Mouse (Mus musculus) brain, embryonic 14.5 days (tissue): ENCODE results near the gene Tmem200b.

Experiments
- CTCF ChIP-seq: fragments of 200-500 bp; IDR thresholded peaks from 2 replicates; pipeline ENCODE4 v1.5.1; 2012; ENCODE audit warnings: inconsistent platforms, mild to moderate bottlenecking, moderate library complexity, borderline replicate concordance; ENCODE audit not compliant: insufficient read depth, insufficient read length; ENCODE audit errors: extremely low read depth
- POLR2A ChIP-seq: fragments of 200-500 bp; IDR thresholded peaks from 2 replicates; pipeline ENCODE4 v1.6.1; 2012; ENCODE audit warnings: mild to moderate bottlenecking, inconsistent platforms, borderline replicate concordance; ENCODE audit not compliant: poor library complexity, insufficient read depth, insufficient read length, severe bottlenecking; ENCODE audit errors: extremely low read depth

DNA sequence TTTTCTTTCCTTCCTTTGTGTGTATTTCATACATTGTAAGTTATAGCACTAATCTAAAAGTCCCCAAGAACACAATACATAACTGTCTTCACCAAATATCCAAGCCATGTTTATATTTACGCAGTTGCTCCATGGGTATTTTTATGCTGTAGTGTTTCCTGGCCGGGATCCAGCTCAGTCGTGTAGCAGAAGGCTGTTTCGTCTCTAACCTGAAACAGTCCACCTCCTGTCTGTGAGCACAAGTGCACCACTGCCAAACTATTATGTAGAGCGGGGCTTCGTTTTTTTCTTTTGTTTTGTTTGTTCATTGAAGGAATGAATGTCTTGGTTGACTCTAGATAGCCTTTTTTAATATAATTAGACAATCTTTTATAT is 22.4 kb upstream of the Tmem200b start:
- no peak for TF ChIP-seq POLR2A
- TF ChIP-seq CTCF, result no peak
